Mouse (Mus musculus) neural tube, embryonic 12.5 days (tissue): ENCODE results near the gene Sh3pxd2a. TPM values are rescaled to one million over a fixed set of nuclear protein-coding genes. Genes with fewer than 3 reads are reported as not detected.
A peak's percentile ranks its signal among the peaks of the same experiment; 100 is the strongest.

Experiments
- ATAC-seq: fragments of 200-750 bp; cut with Nextera tagmentation; 2 replicates; pipeline ENCODE4 v1.8.0; 2017; ENCODE audit warnings: low read depth, mild to moderate bottlenecking, moderate TSS enrichment, moderate library complexity; ENCODE audit not compliant: low FRiP score
- H3K27ac ChIP-seq: fragments of 300-500 bp; sonication (generic); 2 replicates; pipeline ENCODE4 v1.5.1; 2016
- H3K27me3 ChIP-seq: fragments of 300-500 bp; sonication (generic); replicated peaks from 2 replicates; pipeline ENCODE4 v1.6.1; 2016; ENCODE audit warnings: mild to moderate bottlenecking
- H3K36me3 ChIP-seq: fragments of 300-500 bp; sonication (generic); 2 replicates; pipeline ENCODE4 v1.6.1; 2016; ENCODE audit warnings: mild to moderate bottlenecking
- H3K4me1 ChIP-seq: fragments of 300-500 bp; sonication (generic); 2 replicates; pipeline ENCODE4 v1.6.1; 2016
- H3K4me2 ChIP-seq: fragments of 300-500 bp; sonication (generic); replicated peaks from 2 replicates; pipeline ENCODE4 v1.6.1; 2016; ENCODE audit warnings: mild to moderate bottlenecking
- H3K4me3 ChIP-seq: fragments of 300-500 bp; sonication (generic); 2 replicates; pipeline ENCODE4 v1.5.1; 2016
- H3K9ac ChIP-seq: fragments of 300-500 bp; sonication (generic); 2 replicates; pipeline ENCODE4 v1.6.1; 2016; ENCODE audit warnings: mild to moderate bottlenecking
- H3K9me3 ChIP-seq: fragments of 300-500 bp; sonication (generic); 2 replicates; pipeline ENCODE4 v1.6.1; 2016; ENCODE audit warnings: mild to moderate bottlenecking
- WGBS: fragments of 180-500 bp; shearing (Covaris S2); methylation state at CpG from one replicate; pipeline ENCODE4 v1.1.7; 2016; 5-methylcytosine and 5-hydroxymethylcytosine counted together
- polyA plus RNA-seq: library from polyadenylated mRNA; unstranded; fragments of >200 nt; fragmentation: Nextera tagmentation; extraction: Ambion mirVana; gene quantifications from 2 replicates; pipeline ENCODE4 v1.2.1, GENCODE M21; 2016

Sh3pxd2a gene
- polyA plus RNA-seq, 1 experiment from 2014 or later, result 4.6 TPM

GRCm38 (mm10) chr19:47485997-47486566 lies 21.9 kb upstream of the Sh3pxd2a start:
- Histone ChIP-seq H3K36me3 (no peaks in the 10 kb centered on the region), H3K4me2 (no peak overlapping the region), H3K4me1 (0 out of 2 replicates have a peak, but pooled peaks cover 5% of the 10 kb centered on the region), H3K27ac (no peak overlapping the region), H3K27me3 (no peaks in the 10 kb centered on the region), H3K4me3 (no peak overlapping the region), H3K9me3 (peaks cover 10% of the 10 kb centered on the region), H3K9ac (no peak overlapping the region)
- no peak for ATAC-seq
- 55% methylated on average over 9 of the region's 9 CpGs for WGBS

- Histone ChIP-seq H3K27ac (no peak overlapping the region), H3K27me3 (no peaks in the 10 kb centered on the region), H3K9ac (no peak overlapping the region), H3K4me1 (0 out of 2 replicates have a peak, but pooled peaks cover 5% of the 10 kb centered on the region), H3K4me3 (no peak overlapping the region), H3K4me2 (no peak overlapping the region), H3K36me3 (no peaks in the 10 kb centered on the region), H3K9me3 (peaks cover 8% of the 10 kb centered on the region)
- ATAC-seq, result no peak
- WGBS, result 86% methylated on average over 3 of the region's 3 CpGs
These were observed 19.9 kb upstream of the Sh3pxd2a start for GRCm38 (mm10) chr19:47484110-47484509.

GRCm38 (mm10) chr19:47483346-47483745 lies 19.1 kb upstream of the Sh3pxd2a start:
- no peaks in the 10 kb centered on the region for H3K36me3 ChIP-seq
- 0 out of 2 replicates have a peak, but pooled peaks cover 5% of the 10 kb centered on the region for H3K4me1 ChIP-seq
- H3K27ac ChIP-seq, result no peak overlapping the region
- no peak overlapping the region for H3K9ac ChIP-seq
- H3K9me3 ChIP-seq, result peaks cover 7% of the 10 kb centered on the region; the same call in 1 of the 2 replicates
- no peaks in the 10 kb centered on the region for H3K27me3 ChIP-seq
- H3K4me3 ChIP-seq, result no peak overlapping the region
- no peak for ATAC-seq
- WGBS, result 75% methylated on average over 3 of the region's 3 CpGs
- H3K4me2 ChIP-seq, result no peak overlapping the region

- Histone ChIP-seq H3K9ac (no peak overlapping the region), H3K4me1 (peaks cover 11% of the 10 kb centered on the region), H3K27ac (no peak overlapping the region)
These were observed 9.3 kb upstream of the Sh3pxd2a start for GRCm38 (mm10) chr19:47473453-47473852.

GRCm38 (mm10) chr19:47472881-47473400 lies 8.7 kb upstream of the Sh3pxd2a start:
- no peaks in the 10 kb centered on the region for H3K36me3 ChIP-seq
- no peak overlapping the region for H3K9ac ChIP-seq
- H3K27ac ChIP-seq, result no peak overlapping the region
- ATAC-seq, result no peak; the same call in 1 of the 2 replicates
- H3K4me1 ChIP-seq, result peaks cover 11% of the 10 kb centered on the region
- WGBS, result 21% methylated on average over 15 of the region's 15 CpGs
- no peak overlapping the region for H3K4me3 ChIP-seq
- no peaks in the 10 kb centered on the region for H3K27me3 ChIP-seq
- H3K4me2 ChIP-seq, result peak overlapping the region; percentile 38
- H3K9me3 ChIP-seq, result no peaks in the 10 kb centered on the region

More at GRCm38 (mm10) chr19:47473453-47473852, 9.3 kb upstream of the Sh3pxd2a start:
- no peak for ATAC-seq
- no peaks in the 10 kb centered on the region for H3K36me3 ChIP-seq
- H3K27me3 ChIP-seq, result no peaks in the 10 kb centered on the region
- H3K4me3 ChIP-seq, result no peak overlapping the region
- 57% methylated on average over 3 of the region's 3 CpGs for WGBS
- H3K9me3 ChIP-seq, result no peaks in the 10 kb centered on the region
- peak overlapping the region; percentile 38 for H3K4me2 ChIP-seq

- H3K4me1 ChIP-seq, result peaks cover 11% of the 10 kb centered on the region
- WGBS, result 85% methylated on average over 4 of the region's 4 CpGs
- H3K9ac ChIP-seq, result no peak overlapping the region
- H3K36me3 ChIP-seq, result no peaks in the 10 kb centered on the region
- no peak overlapping the region for H3K27ac ChIP-seq
- no peaks in the 10 kb centered on the region for H3K9me3 ChIP-seq
- H3K4me3 ChIP-seq, result no peak overlapping the region
- no peaks in the 10 kb centered on the region for H3K27me3 ChIP-seq
- no peak for ATAC-seq
- H3K4me2 ChIP-seq, result no peak overlapping the region
These were observed 7.6 kb upstream of the Sh3pxd2a start for GRCm38 (mm10) chr19:47471808-47472207.

GRCm38 (mm10) chr19:47468750-47469149 lies 4.5 kb upstream of the Sh3pxd2a start:
- H3K4me3 ChIP-seq, result no peak overlapping the region
- no peaks in the 10 kb centered on the region for H3K27me3 ChIP-seq
- H3K4me2 ChIP-seq, result no peak overlapping the region
- no peak overlapping the region for H3K9ac ChIP-seq
- WGBS, result 83% methylated on average over 3 of the region's 3 CpGs
- H3K27ac ChIP-seq, result no peak overlapping the region
- no peaks in the 10 kb centered on the region for H3K36me3 ChIP-seq
- H3K9me3 ChIP-seq, result no peaks in the 10 kb centered on the region
- no peak for ATAC-seq
- peaks cover 16% of the 10 kb centered on the region for H3K4me1 ChIP-seq

- no peaks in the 10 kb centered on the region for H3K27me3 ChIP-seq
- 72% methylated on average over 8 of the region's 8 CpGs for WGBS
These were observed 2.6 kb upstream of the Sh3pxd2a start for GRCm38 (mm10) chr19:47466775-47467174.

GRCm38 (mm10) chr19:47465467-47465866 lies 1.3 kb upstream of the Sh3pxd2a start:
- Histone ChIP-seq H3K4me3 (no peak overlapping the region), H3K4me2 (no peak overlapping the region), H3K36me3 (no peaks in the 10 kb centered on the region), H3K9me3 (no peaks in the 10 kb centered on the region), H3K27ac (no peak overlapping the region), H3K27me3 (no peaks in the 10 kb centered on the region), H3K4me1 (peaks cover 22% of the 10 kb centered on the region), H3K9ac (no peak overlapping the region)
- ATAC-seq, result no peak
- 58% methylated on average over 9 of the region's 9 CpGs for WGBS

More at GRCm38 (mm10) chr19:47466775-47467174, 2.6 kb upstream of the Sh3pxd2a start:
- no peak overlapping the region for H3K4me2 ChIP-seq
- ATAC-seq, result no peak
- peaks cover 20% of the 10 kb centered on the region for H3K4me1 ChIP-seq
- H3K4me3 ChIP-seq, result no peak overlapping the region
- H3K9ac ChIP-seq, result no peak overlapping the region
- H3K9me3 ChIP-seq, result no peaks in the 10 kb centered on the region
- H3K36me3 ChIP-seq, result no peaks in the 10 kb centered on the region
- no peak overlapping the region for H3K27ac ChIP-seq

- WGBS, result under 1% methylated on average over 46 of the region's 46 CpGs
- ATAC-seq, result peak; percentile 73
- Histone ChIP-seq H3K4me2 (peak overlapping the region; percentile 70), H3K9me3 (no peaks in the 10 kb centered on the region), H3K9ac (peak overlapping the region; percentile 88), H3K36me3 (no peaks in the 10 kb centered on the region), H3K27ac (peak overlapping the region; percentile 75), H3K27me3 (no peaks in the 10 kb centered on the region), H3K4me3 (peak overlapping the region; percentile 67), H3K4me1 (peaks cover 36% of the 10 kb centered on the region)
These were observed 431 bp downstream of the Sh3pxd2a start for GRCm38 (mm10) chr19:47463636-47464303.

- H3K27ac ChIP-seq, result no peak overlapping the region
- ATAC-seq, result no peak
- 1% methylated on average over 13 of the region's 13 CpGs for WGBS
These were observed 995 bp downstream of the Sh3pxd2a start for GRCm38 (mm10) chr19:47463206-47463605.

GRCm38 (mm10) chr19:47462725-47463124 lies 1.5 kb downstream of the Sh3pxd2a start:
- no peaks in the 10 kb centered on the region for H3K36me3 ChIP-seq
- no peak for ATAC-seq
- peaks cover 46% of the 10 kb centered on the region for H3K4me1 ChIP-seq
- peak overlapping the region; percentile 14; the same call in 1 of the 2 replicates for H3K9ac ChIP-seq
- H3K4me3 ChIP-seq, result peak overlapping the region; percentile 67
- no peaks in the 10 kb centered on the region for H3K9me3 ChIP-seq
- no peak overlapping the region for H3K27ac ChIP-seq
- H3K27me3 ChIP-seq, result no peaks in the 10 kb centered on the region
- 23% methylated on average over 6 of the region's 6 CpGs for WGBS
- H3K4me2 ChIP-seq, result peak overlapping the region; percentile 70

More at GRCm38 (mm10) chr19:47463206-47463605, 995 bp downstream of the Sh3pxd2a start:
- peaks cover 41% of the 10 kb centered on the region for H3K4me1 ChIP-seq
- no peaks in the 10 kb centered on the region for H3K9me3 ChIP-seq
- peak overlapping the region; percentile 70 for H3K4me2 ChIP-seq
- H3K9ac ChIP-seq, result peak overlapping the region; percentile 88
- H3K27me3 ChIP-seq, result no peaks in the 10 kb centered on the region
- no peaks in the 10 kb centered on the region for H3K36me3 ChIP-seq
- peak overlapping the region; percentile 67 for H3K4me3 ChIP-seq
